Mouse (Mus musculus) left cerebral cortex, postnatal 25 days (tissue): ENCODE measurements at regions not wholly inside any gene's neighbourhood (a gene's known extent, or its start where the extent isn't known, plus 50 kb on each side); places are given as distances from the start of the nearest gene placed in this dataset.

Experiments
- DNase-seq, 2 experiments: peaks; one replicate each; pipeline ENCODE4 v3.0.0; 2022; ENCODE audit warnings: low spot score in 2 of 2, mixed read lengths in 1 of 2
- intact Hi-C: fragments of 180-260 bp; cut with DNase I; formaldehyde crosslinking; loops from one replicate; pipeline ENCODE4 v1.15.1; 2025

DNA sequence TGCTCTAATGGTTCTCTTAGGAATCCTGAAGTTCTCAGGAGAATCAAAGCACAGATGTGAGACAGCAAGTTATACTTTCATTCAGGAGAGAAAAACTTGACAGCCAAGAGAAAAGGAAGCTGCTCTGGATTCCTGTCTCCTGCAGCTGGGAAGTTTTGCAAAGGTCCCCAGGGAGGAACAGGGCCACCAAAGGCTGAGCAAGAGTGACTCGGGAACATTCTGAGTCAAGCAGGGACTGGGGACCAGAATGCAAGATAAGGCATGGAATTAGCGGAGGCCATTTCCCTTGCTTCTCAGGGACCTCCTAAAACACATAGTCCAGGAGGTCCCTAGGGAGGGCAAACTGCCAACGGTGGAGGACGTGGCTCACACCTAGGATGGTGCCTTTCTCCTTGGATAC lies 127.1 kb upstream of the Sesn3 start:
- intact Hi-C loops = no loop called here
- no peak for DNase-seq

DNA sequence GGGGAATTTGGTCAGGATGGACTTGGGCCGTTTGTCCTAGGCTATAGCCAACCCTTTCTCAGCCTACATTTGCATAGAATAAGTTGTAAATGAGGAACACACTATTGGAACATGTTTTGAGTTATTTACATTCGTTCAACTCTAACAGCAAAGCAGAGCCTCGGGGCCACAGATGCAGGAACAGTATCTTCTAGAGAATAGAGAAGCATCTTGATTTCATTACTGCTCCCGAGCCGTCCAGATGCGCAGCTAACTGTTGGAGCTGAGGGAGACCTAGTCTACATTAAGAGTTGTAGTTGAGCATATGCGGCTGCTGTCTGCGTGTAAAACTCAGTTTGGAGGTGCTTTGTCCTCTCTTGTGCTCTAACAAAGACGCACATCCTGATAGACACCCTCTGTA lies 124.6 kb upstream of the Sesn3 start:
- no peak for DNase-seq
- intact Hi-C loops = no loop called here

- no peak for DNase-seq
- intact Hi-C loops = no loop called here
These were observed 117.9 kb upstream of the Sesn3 start for GRCm38 (mm10) chr9:14156967-14157366.

DNA sequence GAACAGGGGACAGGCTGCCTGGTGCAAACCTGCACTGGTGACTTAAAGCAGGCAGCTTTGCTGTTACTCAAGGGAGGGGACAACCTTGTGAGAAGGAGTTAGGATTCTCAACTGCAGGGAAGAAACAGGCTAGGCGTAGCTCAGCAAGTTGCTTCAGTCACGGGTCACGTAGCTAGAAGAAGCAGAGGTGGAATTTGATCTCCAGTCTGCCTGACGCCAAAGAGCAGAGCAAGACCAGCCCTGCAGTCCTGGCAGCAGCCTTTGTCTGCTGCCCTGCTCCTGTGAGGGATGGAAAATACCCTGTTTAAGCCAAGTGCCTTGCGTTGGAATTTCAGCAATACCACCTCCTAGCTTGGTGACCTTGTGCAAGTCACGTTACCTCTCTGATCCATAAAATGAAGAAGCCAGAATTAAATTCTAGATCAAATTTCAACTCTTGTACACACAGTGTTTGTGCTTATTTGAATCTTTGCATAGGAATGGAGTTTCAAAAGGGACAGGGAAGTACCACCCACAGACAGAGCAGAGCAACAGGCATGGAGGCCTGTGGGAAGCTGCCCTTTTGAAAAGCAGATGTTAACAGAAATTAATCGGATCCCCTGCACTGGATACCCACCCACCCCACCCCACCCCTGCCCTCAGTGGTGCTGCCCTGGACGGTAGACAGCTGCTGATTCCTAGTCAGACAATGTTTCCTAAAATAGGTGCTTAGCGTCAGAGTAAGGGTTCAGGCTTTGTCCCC lies 116.6 kb upstream of the Sesn3 start:
- no peak for DNase-seq
- intact Hi-C loops = no loop called here

GRCm38 (mm10) chr9:14160207-14160606 lies 114.7 kb upstream of the Sesn3 start:
- intact Hi-C loops = no loop called here
- DNase-seq = no peak

DNA sequence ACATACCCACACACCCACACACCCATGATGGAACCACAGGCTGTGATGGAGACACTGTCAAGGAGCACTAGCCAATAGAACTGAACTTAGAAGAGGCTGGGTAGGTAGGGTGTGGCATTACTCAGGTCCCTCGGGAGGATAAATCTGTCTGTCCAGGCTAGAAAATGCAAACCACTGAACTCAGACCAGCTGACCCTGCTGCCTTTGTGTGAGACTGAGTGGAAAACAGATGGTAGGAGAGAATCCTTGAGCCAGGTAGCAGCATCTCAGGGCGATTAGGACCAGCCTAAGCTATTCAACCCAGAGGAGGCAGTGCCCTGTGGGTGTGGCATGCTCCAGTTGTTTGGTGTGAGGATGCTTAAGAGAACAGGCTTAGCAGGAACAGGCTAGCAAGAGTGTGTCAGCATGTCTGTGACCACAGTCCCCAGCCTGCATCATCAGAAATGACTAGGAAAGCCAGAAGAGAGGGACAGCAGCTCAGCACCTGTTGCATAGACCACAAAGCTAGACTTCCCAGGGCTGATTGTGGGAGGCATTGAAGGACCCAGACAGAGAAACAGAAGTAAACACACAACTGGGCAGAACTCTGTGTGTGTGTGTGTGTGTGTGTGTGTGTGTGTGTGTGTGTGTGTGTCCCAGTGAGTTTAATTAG lies 103.2 kb upstream of the Sesn3 start:
- intact Hi-C loops = no loop called here
- DNase-seq = no peak

DNA sequence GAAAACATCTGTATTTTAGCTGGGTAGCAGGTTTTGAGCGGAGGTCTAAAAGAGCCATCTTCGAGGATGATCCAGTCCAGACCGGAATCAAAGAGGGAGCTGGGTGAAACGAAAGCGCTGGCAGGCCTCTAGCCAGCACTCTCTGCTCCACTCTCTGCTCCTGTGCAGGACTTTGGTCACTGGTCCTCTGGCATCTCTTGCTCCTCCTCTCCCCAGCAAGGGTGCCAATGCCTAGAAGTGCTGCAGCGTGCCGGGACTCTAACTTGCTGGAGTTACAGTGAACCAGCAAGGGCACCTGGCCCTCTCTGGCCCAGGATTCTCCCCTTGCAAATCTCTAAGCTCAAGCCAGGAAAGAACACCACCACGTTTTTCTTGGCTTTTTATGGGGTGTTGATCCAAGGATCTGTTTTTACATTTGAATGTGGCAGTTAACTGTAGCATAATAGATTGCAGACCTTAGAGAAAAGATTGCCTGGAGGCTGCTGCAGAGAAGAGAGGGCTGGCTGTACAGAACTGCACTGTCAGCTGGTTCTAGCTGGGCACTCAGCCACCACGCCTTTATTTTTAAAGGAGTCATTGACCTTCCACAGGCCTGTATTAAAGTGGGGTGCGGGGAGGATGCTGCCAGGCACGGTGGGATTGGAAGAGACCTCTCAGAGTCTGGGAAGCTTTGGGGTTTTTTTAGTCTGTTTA lies 101.1 kb upstream of the Sesn3 start:
- peak; percentile 35 to 53 for DNase-seq
- intact Hi-C loops = loop anchor here (2.0 kb wide), 1 partner anchor 103 kb away; no protein-coding TSS in a partner anchor

- intact Hi-C loops = loop anchor here (2.0 kb wide), 1 partner anchor 102 kb away; no protein-coding TSS in a partner anchor
- DNase-seq = no peak
These were observed 100.4 kb upstream of the Sesn3 start for GRCm38 (mm10) chr9:14174324-14175040.

DNA sequence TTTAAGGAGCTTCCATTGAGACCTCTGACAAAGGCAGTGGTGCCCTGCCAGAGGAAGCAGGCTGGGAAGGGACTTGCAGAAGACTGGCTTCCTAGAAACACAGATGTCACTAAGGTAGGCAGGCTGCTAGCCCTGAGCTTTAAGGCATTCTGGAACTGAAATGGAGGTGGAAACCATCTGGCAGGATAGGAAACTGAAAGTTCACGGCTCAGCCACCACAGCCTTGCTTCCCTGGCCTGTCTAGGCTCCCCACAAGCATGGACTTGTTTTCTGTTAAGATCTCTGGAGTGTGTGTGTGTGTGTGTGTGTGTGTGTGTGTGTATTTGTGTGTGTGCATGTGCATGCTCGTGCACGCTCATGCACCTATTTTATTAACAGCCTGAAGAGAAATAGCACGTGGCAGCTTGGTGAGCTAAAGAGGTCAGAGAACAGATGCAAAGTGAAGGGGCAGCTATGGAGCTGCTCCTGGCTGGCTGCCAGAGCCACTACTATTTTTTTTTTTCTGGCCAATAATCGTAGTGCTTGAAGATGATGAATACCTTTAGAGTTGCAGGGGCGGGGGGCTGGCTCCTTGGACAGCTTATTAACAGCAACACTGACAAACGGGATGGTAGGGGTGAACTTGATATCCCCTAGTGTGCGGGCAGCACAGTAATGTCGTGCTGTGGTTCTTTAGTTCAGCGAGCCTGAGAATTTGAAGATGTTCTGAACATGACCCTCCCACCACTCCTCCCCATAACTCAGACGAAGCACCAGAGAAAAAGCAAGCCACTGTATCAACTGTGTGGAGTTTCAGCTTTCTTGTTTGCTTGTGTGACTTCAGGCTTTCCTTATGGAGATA lies 99.6 kb upstream of the Sesn3 start:
- DNase-seq = peak in 1 of 2 experiments; percentile 61
- intact Hi-C loops = loop anchor here (2.0 kb wide), 1 partner anchor 102 kb away; no protein-coding TSS in a partner anchor

DNA sequence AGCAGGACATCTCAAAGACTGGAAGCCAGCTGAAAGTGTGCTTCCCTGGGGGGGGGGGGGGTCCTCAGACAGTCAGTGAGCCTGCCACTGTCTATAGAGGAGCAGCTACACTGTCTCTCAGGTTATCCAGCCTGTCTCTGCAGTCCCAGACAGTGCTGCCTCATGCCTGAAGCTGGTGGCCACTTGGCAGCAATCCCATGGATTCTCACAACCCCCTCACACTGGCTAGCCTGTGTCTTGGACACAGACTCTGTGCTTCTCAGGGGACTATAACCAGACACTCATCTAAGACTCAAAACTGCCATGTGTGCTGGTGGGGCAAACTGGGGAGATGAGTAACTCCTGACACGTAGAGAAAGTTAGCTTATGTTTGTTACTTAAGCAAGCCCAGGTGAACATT lies 95.1 kb upstream of the Sesn3 start:
- DNase-seq = no peak
- intact Hi-C loops = no loop called here

DNA sequence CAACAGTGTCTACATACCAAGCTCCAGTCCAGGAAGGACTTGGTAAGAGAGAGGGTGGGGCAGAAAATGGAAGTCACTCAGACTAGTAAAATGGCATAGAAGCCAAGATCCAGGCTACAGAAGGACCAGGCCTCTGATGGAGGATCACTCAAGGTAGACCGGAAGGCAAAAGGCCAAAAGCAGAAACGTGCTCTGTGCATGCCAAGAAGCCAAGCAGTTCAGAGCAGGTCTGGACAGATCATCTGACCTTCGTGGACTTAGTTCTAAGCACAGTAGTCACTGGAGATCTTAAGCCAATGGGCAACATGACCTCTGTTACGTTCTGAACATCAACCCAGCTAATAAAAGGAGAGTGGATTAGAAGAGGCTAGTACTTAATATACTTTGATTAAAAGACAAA lies 90.6 kb upstream of the Sesn3 start:
- intact Hi-C loops = no loop called here

DNA sequence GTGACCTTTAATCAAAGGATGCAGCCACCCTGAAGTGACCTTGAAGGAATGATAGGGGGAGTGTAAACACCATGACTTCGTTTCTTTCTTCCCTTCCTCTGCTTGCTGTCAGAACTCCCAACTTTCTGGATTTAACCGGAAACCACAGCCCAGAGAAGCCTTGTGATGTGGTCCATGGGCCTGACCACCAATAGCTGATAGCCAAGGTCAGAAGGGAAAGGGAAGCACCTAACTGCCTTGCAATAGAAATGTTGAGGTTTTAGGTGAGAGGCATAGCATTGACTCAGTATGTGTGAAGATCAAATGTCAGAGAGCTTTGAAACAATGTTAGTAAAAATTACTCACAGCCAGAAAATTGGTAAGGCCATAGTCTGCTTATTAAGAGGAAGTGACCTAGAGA lies 89.2 kb upstream of the Sesn3 start:
- intact Hi-C loops = no loop called here
- DNase-seq = no peak

More for the DNA sequence above, 90.6 kb upstream of the Sesn3 start:
- DNase-seq = no peak

DNA sequence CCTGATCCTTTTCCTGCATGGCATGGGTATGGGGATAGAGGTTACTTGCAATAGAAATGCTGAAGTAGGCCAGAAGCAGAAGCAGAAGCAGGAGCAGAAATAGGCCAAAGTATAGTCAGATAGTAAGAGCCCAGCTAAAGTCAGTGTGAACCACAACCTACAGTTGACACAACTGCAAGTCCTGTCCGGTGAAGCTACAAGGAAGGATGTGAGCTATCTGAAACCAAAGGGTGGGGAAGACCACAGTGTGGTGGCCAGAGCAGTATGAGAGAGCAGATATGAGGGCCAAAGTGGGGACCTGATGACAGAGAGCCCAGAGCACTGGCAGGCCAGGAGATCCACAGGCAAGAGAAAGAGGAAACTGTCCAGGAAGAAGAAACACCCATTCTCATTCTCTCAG lies 87.1 kb upstream of the Sesn3 start:
- intact Hi-C loops = no loop called here

GRCm38 (mm10) chr9:14188504-14188903 lies 86.4 kb upstream of the Sesn3 start:
- no peak for DNase-seq
- intact Hi-C loops = no loop called here

More for the DNA sequence above, 87.1 kb upstream of the Sesn3 start:
- no peak for DNase-seq

- DNase-seq = no peak
- intact Hi-C loops = no loop called here
These were observed 84.2 kb upstream of the Sesn3 start for GRCm38 (mm10) chr9:14190660-14191059.

GRCm38 (mm10) chr9:14194748-14195147 lies 80.1 kb upstream of the Sesn3 start:
- intact Hi-C loops = no loop called here
- peak in 1 of 2 experiments; percentile 64 for DNase-seq

DNA sequence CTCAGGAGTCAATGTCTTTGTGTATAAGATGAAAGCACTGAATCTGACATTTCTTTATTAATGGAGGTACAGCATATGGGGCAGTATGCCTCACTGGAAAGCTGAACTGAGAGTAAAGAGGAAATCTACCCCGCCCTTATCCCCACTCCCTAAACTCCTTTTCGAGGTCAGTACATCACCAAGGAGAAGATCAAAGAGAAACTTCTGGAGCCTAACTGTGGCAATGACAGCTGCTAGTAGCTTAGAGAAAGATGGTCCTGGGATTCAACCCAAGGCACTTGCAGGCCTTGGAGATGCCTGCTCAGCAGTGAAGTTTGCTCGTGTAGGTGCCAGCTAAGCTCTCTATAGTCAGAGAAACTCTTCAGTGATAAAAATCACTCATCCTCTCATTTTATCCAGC lies 75.8 kb upstream of the Sesn3 start:
- DNase-seq = no peak
- intact Hi-C loops = no loop called here

- DNase-seq = no peak
- intact Hi-C loops = no loop called here
These were observed 74.7 kb upstream of the Sesn3 start for GRCm38 (mm10) chr9:14199983-14200700.

GRCm38 (mm10) chr9:14200852-14201251 lies 74.0 kb upstream of the Sesn3 start:
- intact Hi-C loops = no loop called here
- DNase-seq = no peak
